Mouse (Mus musculus): ENCODE data around the gene AU015836.

DNA sequence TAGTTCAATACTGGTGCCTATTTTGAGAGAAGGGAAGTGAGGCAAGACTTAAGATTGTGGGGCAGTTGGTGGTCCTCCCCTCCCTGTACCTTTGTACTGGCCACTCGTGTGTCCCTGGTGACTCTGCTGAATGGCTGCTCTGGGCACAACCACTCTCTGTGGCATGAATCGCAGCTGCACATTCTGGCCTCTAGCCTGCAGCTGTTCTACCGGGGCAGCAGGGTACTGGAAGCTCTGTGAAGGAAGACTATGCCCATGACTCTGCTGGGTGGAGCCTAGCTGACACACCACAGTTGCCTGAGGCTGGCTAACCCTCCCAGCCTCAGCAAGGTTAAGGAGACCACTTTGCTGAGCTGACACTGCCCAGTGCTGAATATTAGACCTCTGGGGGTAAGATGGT is 49.4 kb upstream of the AU015836 start:
- TF ChIP-seq CTCF (IDR thresholded peaks at IDR 0.05; ENCODE audit: low read depth, low read length) (no peak), POLR2A (IDR thresholded peaks at IDR 0.05; ENCODE audit: insufficient read depth, low read length) (no peak), EP300 (IDR thresholded peaks at IDR 0.05; ENCODE audit: insufficient read depth, low read depth, low read length) (no peak)

Measured in ES-Bruce4 (cell line).